Mouse (Mus musculus): ENCODE data around the gene Cox10.
A peak's percentile ranks its signal among the peaks of the same experiment; 100 is the strongest.

Cox10 gene

DNA sequence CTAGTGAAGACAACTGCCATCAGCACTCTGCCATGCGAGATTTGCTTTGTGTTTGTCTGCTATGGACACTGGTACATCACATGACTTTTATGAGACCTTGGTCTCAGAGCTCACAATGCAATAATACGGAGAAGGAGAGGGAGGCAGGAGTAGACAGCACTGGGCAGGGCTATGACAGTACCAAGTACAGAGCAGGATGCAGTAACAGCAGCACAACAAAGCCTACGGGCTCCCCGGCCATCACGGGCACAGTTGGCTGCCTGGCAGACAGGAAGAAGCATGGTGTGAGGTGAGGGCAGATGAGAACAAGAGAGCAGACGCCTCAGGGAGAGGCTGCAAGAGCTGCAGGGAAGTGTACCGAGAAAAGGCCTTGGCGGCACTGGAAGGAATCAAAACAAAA lies 87.3 kb downstream of the Cox10 start:
- DNase-seq (ENCODE audit: low spot score) = no peak

GRCm38 (mm10) chr11:63990759-63991158 lies 88.5 kb downstream of the Cox10 start:
- DNase-seq (ENCODE audit: low spot score) = no peak

GRCm38 (mm10) chr11:63990311-63990710 lies 89.0 kb downstream of the Cox10 start:
- DNase-seq (ENCODE audit: low spot score) = no peak

DNA sequence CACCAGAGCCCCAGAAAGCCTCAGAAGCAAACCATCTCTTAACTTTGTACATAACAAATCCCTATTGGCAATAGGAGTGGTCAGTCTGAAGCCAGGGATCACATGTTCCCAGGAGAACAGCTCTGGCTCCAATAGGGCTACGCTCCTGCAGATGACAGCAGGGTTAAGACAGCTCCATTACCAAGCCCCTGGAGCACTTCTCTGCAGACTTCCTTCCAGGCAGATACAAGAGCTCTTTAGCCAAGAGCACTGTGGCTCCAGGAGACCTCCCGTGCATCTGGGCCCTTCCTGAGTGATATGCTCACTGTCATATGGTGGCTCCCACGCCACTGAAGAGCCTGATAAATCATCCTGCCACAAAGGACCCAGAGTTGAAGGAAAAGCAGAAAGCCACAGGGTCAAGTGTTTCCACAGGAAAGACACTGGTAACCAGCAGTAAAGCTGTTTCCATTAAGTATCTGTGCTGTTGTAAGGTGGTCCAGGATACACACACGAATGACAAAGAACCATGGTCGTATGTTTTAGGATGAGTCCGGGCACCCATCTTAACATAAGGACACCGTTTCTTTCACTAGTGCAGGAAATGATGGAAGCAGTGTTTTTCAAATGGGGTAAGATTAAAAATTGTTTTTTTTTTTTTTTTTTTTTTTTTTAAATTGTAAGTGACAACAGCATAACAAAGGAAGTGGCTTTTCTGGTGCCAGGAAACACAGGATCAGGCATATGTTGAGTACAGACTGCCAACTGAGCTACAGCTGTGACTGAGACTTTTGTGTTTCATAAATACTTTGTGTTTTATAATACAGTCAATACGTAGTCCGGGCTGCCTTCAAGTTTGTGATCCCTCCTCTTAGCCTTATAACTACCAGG lies 90.0 kb downstream of the Cox10 start:
- DNase-seq (ENCODE audit: low spot score) = no peak

DNA sequence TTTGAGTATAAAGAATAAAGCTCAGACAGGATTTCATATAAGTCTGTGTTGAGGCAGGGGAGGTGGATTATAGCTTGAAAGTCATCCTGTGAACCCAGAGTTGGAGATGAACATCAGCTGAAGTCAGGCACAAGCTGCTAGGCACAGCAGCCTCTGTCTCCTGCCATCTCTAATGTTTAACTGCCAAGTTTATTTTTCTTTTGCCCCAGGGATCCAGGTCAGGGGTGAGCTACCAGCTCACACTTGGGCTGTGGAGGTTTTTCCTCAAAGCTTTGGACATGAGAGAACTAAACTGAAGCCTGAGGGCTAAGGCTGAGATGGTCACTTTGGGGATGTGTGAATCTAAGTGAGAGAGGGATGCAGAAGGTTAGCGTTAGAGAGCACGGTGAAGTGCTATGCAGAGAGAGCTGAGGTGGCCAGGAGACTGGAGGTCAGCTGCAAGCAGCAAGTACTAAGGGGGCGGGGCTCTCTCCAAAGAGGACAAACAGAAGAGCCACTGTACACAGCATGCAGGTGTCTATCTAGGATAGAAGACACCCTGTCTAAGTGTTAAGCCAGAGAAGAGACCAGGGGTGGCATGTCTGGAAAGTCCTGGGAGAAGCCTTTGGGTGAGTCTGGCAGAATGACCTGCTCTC lies 91.1 kb downstream of the Cox10 start:
- no peak for DNase-seq (ENCODE audit: low spot score)

GRCm38 (mm10) chr11:63986710-63987109 lies 92.6 kb downstream of the Cox10 start:
- no peak for DNase-seq (ENCODE audit: low spot score)

DNA sequence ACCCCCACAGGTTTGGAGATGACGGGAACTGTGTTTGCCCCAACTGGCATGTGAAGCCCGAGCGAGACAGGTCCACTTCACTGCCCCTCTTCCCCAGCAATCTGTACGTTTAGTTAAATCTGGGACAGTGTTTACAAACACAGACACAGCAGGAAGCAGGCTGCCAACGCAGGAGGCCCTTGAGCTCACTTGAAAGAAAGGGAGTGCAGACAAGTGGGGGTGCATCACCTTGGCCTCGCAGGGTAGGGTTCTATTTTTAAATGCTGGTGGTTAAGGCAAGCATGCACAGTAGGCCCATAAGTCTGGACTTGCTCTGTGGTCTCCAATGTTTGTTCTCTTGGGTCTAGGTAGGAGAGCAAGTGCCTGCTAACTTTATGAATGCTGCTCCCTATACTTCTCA lies 93.8 kb downstream of the Cox10 start:
- DNase-seq (ENCODE audit: low spot score) = peak; percentile 46

DNA sequence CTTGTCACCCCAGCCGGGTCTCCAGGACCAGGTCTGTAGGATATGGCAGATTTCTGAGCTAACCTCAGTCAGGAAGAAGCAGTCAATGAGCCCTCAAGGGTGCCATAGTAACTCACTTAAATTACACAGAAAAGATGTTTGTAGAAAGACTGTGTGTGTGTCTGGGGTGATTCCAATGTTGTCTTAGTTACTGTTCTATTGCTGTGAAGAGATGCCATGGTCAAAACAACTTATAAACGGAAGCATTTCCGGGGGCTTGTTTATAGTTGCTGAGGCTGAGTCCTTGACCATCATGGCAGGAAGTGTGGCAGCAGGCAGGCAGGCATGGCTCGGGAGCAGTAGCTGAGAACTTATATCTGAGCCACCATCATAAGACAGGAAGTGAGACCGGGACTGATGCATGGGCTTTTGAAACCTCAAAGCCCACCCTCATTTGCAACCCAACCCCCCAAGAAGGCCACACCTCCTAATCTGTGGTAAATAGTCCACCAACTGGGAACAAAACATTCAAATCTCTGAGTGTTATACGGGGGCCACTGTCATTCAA lies 94.6 kb downstream of the Cox10 start:
- DNase-seq (ENCODE audit: low spot score) = no peak

- DNase-seq (ENCODE audit: low spot score) = no peak
These were observed 101.5 kb downstream of the Cox10 start for GRCm38 (mm10) chr11:63977741-63978140.

- no peak for DNase-seq (ENCODE audit: low spot score)
These were observed 102.5 kb downstream of the Cox10 start for GRCm38 (mm10) chr11:63976775-63977174.

DNA sequence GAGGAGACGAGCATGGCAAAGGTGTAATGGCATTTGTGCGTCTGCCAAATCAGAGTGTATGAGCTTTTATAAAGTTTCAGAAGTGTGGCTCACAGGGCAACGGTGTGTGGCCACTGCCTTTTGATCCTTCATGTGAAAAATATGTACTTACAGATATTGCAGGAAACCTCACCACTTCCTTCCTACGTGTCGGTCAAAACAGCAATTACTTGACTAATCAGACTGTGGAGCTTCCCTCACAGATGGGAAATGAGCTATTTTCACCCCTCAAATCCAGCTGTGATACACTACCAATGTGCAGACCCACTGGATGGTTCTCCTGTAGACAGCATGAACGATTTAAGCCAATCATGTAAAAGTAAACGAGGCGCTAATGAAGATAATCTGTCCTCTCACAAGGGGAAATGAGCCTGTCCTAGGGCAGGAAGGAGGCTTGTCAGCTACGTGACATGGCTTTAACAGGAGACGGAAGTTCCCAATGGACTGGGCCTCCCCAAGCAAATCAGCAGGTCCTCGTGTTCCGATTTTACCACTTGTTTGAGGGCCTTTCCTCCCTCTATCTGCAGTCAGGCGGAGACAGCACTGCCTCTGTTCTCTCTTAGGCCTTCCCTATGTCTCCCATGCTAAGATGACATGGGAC lies 103.9 kb downstream of the Cox10 start:
- no peak for DNase-seq (ENCODE audit: low spot score)

- no peak for DNase-seq (ENCODE audit: low spot score)
These were observed 105.3 kb downstream of the Cox10 start for GRCm38 (mm10) chr11:63973973-63974372.

GRCm38 (mm10) chr11:63971462-63971861 lies 107.8 kb downstream of the Cox10 start:
- DNase-seq (ENCODE audit: low spot score) = no peak

- DNase-seq (ENCODE audit: low spot score) = no peak
These were observed 108.5 kb downstream of the Cox10 start for GRCm38 (mm10) chr11:63970818-63971217.

DNA sequence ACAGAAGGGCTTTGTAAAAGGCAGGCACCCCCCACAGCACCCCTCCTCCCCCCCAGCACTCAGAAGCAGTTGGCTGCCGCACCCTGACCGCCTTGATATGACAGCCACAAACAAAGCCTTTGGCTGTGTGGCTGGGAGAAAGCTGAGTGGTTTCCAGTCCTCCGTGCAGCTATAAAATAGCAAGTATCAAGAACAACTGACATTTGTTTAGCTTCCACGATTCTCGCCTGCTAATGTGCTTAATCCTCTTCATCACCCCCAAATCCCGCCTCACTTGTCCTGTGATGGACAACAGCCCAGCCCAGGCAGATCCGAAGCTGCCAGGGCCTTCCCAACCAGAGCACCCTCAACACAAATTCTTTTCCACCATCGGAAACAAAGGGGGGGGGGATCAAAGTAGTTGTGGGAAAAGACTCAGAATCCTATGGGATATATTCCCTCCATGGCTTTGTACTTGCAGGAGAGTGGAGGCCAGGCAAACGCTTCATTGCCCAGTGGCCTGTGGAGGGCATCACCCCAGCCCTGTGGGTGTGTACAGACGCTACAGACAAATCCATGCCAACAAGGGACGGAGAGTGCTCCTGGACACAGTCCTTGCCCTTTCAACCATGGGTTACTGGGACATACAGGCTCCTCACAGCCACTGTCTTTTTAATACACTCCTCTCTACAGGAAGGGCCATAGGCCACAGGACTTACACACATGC lies 109.9 kb downstream of the Cox10 start:
- DNase-seq (ENCODE audit: low spot score) = no peak

- DNase-seq (ENCODE audit: low spot score) = no peak
These were observed 110.8 kb downstream of the Cox10 start for GRCm38 (mm10) chr11:63968388-63969035.

- no peak for DNase-seq (ENCODE audit: low spot score)
These were observed 111.5 kb downstream of the Cox10 start for GRCm38 (mm10) chr11:63967641-63968387.

- DNase-seq (ENCODE audit: low spot score) = no peak
These were observed 113.8 kb downstream of the Cox10 start for GRCm38 (mm10) chr11:63965437-63965836.

- peak; percentile 31 for DNase-seq (ENCODE audit: low spot score)
These were observed 122.1 kb downstream of the Cox10 start for GRCm38 (mm10) chr11:63957207-63957606.

- DNase-seq (ENCODE audit: low spot score) = no peak
These were observed 122.5 kb downstream of the Cox10 start for GRCm38 (mm10) chr11:63956748-63957147.

DNA sequence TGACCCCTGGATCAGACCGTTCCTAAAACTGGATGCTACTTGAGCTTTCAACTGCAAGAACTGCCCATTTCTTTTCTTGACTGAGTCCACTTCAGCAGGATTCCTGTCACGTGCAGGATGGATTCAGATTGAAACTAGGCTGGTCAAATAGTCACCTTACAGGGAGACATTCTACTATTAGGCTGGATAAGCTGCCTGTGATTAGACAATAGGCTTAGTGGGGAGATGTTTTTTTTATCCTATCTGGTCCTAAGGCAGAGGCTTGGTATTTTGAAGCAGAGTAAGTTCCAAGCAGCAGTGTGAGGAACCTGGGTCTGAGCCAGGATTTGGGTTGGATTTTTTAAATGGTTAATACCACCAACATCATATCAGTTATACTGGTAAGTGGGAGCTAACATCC lies 125.4 kb downstream of the Cox10 start:
- DNase-seq (ENCODE audit: low spot score) = no peak
